Mouse (Mus musculus): ENCODE data around the gene Gm20521.

The Gm20521 gene

DNA sequence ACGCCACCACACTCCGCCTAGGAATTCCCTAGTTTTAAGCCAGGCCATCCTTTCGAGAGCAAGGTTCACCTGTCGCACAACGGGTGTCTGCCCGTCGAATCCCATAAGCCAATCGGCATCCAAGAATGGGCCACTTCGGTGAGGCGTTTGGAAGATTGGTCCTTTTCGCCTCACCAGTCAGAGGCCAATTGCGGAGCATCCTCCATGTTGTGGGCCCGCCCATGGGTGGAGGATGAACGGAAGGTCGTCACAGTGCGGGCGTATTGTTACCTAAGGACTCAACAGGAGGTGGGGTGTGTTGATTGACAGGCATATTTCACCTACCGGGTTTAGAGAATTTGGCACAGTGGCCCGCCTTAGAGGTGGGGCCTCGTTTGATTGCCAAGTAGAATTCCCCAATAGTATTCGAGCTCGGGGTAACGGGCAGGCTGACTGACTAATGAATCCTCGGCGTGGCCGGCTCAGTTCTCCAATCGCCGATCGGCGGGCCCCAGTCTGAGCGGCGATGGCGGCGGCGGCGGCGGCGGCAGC, 10.5 kb downstream of the Gm20521 start:
- DNase-seq (ENCODE audit: low spot score): peak; percentile 94

GRCm38 (mm10) chr14:54894296-54895151, 11.3 kb downstream of the Gm20521 start:
- peak; percentile 82 for DNase-seq (ENCODE audit: low spot score)

DNA sequence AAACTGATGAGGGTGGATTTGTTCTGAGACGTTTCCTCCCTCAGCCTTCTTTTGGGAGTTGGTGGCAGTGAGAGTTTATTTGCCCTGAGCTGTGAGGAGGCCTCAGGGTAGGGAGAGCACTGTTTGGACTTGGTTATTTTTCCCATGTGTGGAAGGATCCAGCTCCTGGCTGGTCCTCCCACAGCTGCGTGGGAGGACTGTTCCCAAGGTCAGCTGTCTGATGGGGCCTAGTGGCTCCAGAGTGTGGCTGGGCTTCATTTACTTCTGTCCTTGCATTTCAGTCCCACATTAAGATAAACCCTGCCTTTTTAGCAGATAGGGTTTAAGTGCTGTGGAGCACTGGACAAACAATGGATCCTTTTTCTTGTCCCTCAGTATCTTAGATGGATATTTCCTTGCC, 14.2 kb downstream of the Gm20521 start:
- DNase-seq (ENCODE audit: low spot score): peak; percentile 71

GRCm38 (mm10) chr14:54900383-54900782, 17.1 kb downstream of the Gm20521 start:
- peak; percentile 70 for DNase-seq (ENCODE audit: low spot score)

- no peak for DNase-seq (ENCODE audit: low spot score)
These were observed 20.4 kb downstream of the Gm20521 start for GRCm38 (mm10) chr14:54903641-54904040.

DNA sequence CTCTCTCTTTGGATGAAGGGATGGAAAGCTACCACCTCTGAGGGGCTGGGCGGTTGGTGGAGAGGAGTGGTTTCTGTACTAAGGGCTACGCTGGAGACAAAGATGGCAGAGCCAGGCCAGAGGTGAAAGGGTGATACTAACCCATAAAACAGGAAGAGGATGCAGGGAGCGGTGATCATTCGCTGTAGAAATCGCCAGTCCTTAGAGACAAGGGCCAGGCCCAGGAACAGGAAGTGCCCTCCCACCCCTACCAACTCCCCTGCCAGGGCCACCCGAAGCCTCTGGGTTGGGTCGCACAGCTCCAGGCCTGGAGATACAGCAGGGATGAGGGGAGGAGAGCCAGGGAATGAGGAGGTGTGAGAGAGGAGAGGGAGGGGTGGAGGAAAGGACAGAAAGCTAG, 25.4 kb downstream of the Gm20521 start:
- no peak for DNase-seq (ENCODE audit: low spot score)

DNA sequence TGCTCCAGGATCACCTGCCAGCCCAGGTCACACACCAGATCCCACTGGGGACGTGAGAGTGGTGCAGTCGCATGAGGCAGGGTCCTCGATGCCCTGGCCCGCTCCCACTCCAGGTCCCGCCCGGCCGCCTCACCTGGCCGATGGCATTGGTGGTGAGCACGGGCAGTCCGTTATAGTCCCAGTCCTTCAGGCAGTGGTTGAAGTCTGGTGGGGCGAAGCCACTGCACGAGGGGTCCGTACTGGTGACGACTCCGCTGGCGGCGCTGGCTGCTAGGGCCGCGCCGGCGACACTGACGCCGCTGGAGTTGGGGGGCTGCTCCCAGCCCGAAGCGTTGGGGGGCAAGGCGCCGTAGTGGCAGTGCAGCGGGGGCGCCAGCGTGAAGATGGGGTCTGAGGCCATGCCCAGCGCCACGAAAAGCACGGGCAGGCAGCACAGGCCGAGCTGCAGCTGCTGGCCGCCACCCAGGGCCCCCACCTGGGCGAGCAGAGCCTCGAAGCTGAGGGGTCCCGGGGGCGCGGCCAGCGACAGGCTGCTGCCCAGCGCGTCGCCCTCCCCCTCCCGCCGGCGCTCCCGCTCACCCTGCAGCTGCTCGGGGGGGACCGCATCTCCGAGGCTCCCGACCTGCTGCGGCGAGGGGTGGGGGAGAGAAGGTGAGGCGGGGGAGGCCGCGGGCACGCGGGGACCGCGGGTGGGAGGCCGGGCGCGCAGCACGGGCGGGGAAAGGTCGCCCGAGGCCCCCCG, 29.0 kb downstream of the Gm20521 start:
- peak; percentile 68 for DNase-seq (ENCODE audit: low spot score)

GRCm38 (mm10) chr14:54912886-54913285, 29.6 kb downstream of the Gm20521 start, which contains the start of gene Slc22a17:
Gene Slc22a17, minus strand, starts transcription at chr14:54913132.
- peak; percentile 81 for DNase-seq (ENCODE audit: low spot score)

GRCm38 (mm10) chr14:54913343-54913742, 30.1 kb downstream of the Gm20521 start:
- no peak for DNase-seq (ENCODE audit: low spot score)

DNA sequence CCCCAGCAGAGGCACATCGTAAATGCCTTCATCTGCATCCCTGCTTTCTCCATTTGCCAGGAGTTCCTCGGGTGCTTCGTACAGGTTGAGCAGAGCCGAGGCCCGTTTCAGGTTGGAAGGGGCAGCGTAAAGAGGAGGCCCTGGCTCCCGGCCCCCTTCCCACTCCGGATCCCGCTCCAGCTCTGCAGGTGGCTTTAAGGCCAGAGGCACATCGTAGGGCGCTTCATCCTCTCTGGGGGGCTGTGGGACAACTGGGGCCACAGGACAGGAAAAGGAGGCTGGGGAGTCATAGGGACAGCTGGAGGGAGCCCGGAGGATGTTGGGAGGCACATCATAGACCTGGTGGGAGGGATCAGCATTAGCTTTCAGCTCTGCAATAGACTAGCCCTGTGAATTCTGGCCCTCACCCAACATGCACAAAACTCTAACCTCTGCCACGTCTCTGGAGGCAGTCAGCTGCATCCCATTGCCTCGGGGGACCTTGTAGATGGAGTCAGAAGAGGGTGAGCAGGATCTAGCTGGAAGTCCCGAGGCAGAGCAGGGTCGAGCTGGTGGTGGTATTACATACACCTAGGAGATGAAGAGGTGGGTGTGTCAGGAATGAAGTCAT, 36.9 kb downstream of the Gm20521 start:
- DNase-seq (ENCODE audit: low spot score): no peak

- peak; percentile 63 for DNase-seq (ENCODE audit: low spot score)
These were observed 41.6 kb downstream of the Gm20521 start for GRCm38 (mm10) chr14:54924641-54925348.

GRCm38 (mm10) chr14:54925349-54926342, 42.4 kb downstream of the Gm20521 start, which contains the start of gene Efs:
Gene Efs, minus strand, starts transcription at chr14:54926126.
- peak; percentile 74 for DNase-seq (ENCODE audit: low spot score)

DNA sequence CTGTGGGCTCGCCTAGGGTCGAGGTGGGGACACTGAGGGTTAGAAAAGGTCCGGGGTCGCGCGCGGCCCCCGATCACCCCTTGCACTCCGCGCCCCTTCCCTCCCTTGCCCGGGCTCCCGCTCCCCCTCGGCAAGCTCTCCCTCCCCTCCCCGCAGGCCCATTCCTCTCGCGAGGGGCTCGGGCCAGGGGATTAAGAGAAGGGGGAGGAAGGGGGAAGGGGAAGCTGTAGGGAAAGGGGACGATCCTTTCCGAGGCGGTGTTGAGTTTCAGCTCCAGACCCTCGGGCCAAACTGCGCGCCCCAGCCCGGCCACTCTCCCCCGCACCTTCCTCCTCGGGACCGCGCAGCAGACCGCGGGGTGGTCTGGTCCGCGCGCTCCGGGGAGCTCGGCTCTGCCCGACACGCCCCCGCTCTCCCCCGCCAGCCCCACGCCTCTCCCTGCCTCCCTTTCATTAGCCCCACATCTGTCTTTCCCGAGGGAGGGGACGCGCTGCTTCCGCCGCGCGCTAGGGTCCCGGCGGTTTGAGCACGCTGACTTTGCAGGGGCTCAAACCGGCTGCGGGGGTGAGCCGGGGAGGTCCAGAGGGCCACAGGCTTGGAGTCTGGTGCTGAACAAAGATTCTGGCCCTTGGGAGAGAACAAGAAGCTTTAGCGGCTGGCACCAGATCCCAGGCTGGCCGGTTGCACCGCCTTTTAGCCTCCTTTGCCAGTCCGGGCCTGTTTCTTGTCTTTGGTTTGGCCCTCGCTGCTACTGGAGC, 43.3 kb downstream of the Gm20521 start:
- DNase-seq (ENCODE audit: low spot score): peak; percentile 82

GRCm38 (mm10) chr14:54927296-54927695, 44.1 kb downstream of the Gm20521 start:
- no peak for DNase-seq (ENCODE audit: low spot score)

GRCm38 (mm10) chr14:54929801-54930200, 46.6 kb downstream of the Gm20521 start:
- no peak for DNase-seq (ENCODE audit: low spot score)

- DNase-seq (ENCODE audit: low spot score): no peak
These were observed 47.2 kb downstream of the Gm20521 start for GRCm38 (mm10) chr14:54930431-54930830.

- DNase-seq (ENCODE audit: low spot score): no peak
These were observed 49.5 kb downstream of the Gm20521 start, which contains the start of gene Il25 for GRCm38 (mm10) chr14:54932645-54933150. Gene Il25, plus strand, starts transcription at chr14:54932695.

GRCm38 (mm10) chr14:54935904-54936830, 52.9 kb downstream of the Gm20521 start, which contains the start of gene Cmtm5:
Gene Cmtm5, plus strand, starts transcription at chr14:54936261.
- no peak for DNase-seq (ENCODE audit: low spot score)
